Mouse (Mus musculus) left cerebral cortex, postnatal 36 days (tissue): ENCODE measurements at regions not wholly inside any gene's neighbourhood (a gene's known extent, or its start where the extent isn't known, plus 50 kb on each side); places are given as distances from the start of the nearest gene placed in this dataset.

Experiments
- DNase-seq, 2 experiments: peaks; one replicate each; pipeline ENCODE4 v3.0.0; 2021 to 2022; ENCODE audit warnings: low spot score in 2 of 2, mixed read lengths in 1 of 2
- intact Hi-C: fragments of 180-260 bp; cut with DNase I; formaldehyde crosslinking; loops from one replicate; pipeline ENCODE4 v1.15.1; 2025

GRCm38 (mm10) chr10:117544680-117545546 is 84.4 kb upstream of the Cpm start:
- intact Hi-C loops, result no loop called here
- DNase-seq, result no peak

- DNase-seq, result no peak
- intact Hi-C loops, result no loop called here
These were observed 85.2 kb upstream of the Cpm start for GRCm38 (mm10) chr10:117543995-117544679.

DNA sequence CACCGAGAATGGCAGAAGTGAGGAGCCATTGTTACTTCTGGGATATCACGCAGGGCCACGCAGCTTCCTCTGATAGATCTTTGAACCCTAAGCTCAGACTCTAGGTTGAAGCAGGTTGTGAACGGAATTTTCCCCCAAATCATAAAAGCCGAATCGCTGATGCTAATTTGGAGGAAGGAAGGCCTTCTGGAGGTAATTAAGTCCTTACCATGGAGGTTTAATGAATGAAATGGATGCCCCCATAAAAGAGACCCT is 85.7 kb upstream of the Cpm start:
- intact Hi-C loops, result no loop called here
- no peak for DNase-seq

DNA sequence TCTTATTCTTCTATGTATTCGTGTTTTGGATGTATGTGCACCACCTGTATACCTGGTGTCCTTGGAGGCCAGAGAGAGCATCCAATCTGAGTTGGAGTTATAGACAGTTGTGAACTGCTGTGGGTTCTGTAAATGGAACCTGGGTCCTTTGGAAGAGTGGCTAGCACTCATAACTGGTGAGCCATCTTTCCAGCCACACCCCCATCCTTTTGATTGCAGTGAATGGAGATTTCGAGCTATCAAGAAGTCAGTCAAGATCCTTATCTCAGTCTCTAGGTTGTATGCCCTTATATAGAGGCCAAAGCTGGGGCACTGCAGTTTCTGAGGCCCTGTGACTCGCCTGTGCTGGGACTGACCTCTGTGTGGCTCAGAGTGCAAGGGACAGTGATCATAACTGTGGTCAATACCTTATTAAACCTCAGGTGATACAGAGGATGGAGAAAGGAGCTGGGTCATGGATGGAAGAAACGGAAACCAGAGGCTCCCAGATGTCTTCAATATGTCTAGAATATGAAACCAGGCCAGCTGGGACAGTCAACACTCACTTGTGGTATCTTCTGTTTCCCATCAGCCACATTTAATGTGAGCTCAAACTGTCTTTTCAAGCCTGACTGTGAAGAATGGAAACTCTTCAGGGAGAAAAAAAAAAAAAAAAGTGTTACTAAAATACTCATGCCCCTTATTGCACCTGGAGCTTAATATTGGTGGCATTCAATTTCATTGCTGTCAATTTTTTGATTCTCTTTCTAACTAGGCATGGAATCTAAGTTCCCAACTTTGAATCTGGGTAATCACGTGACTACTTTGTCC is 86.2 kb upstream of the Cpm start:
- intact Hi-C loops, result no loop called here
- no peak for DNase-seq

DNA sequence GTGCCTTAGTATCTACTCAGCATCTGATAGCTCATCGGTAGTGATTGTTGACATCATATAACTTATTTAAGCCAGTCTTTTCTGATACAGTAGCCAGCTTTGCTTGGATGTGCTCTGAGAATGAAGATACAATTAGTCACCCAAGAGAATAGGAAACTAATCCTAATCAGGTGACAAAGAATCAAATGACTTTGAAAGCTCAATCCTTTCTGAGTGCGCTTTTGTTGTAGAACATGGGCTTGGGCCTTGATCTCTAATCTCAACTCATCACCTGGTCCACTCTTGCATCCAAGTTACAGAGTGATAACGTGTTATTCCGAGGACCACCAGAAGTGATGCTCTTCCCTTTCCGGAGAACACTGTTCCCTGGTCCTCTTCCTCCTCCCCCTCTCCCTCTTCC is 86.9 kb upstream of the Cpm start:
- intact Hi-C loops, result no loop called here
- DNase-seq, result no peak

DNA sequence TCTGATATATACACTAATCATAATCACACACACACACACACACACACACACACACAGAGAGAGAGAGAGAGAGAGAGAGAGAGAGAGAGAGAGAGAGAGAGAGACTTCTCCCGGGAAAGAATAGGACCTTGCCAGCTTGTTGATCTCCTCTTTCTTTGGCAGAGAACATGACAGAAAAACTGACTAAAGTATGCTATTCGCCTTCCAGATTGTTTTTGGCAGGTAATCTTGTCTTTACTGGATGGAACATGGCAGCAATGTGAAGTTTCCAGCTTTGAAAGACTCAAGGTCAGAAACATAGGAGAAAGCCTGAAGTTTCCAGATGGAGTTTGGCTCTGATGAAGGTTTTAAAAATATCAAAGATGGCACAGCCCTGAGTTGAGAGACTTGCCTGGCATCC is 87.8 kb upstream of the Cpm start:
- intact Hi-C loops, result no loop called here
- no peak for DNase-seq

DNA sequence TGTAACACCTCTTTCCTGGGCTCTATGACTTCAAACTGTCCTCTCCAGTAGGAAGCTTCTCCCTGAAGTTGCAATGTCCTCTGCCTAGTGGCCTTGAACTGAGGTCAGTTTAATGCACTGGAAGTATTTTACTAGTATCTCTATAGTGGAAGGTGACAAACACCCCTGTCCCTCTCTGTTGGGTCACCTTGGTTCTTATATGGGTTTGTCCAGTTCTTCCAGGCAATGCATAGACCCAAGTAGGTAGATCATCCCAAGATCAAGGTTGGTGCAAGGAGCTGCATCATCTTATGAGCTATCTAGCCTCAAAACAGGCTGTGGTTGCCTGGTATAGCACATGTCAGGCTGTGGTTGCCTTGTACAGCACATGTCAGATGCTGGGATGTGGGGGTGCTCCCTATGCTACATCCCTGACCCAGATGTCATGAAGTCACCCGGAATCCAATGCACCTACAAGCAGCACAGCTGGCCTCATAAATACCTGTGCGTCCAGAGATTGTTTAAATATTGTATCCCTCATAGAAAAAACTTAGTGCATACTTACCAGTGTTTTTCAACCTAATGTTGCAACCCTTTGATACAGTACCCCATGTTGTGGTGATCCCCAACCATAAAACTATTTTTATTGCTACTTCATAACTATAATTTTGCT is 88.4 kb upstream of the Cpm start:
- intact Hi-C loops, result no loop called here
- DNase-seq, result no peak

DNA sequence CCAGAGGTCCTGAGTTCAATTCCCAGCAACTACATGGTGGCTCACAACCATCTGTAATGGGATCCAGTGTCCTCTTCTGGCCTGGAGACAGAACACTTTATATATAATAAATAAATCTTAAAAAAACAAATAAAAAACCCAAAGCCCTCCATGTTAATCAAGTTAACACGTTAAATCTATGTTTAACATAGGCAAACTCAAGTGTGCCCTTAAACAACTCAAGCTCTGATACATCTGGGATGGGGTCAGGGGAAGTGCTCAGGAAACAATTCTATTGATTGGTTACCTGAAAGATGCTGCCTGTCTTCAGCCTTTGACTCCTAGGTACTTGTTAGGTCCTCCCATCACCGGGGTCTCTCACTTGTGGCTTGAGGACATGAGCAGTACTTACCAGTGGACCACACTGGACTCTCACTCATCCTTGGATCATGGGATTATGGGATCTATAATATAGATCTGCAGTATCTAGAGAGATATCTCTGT is 89.1 kb upstream of the Cpm start:
- no peak for DNase-seq
- intact Hi-C loops, result no loop called here

DNA sequence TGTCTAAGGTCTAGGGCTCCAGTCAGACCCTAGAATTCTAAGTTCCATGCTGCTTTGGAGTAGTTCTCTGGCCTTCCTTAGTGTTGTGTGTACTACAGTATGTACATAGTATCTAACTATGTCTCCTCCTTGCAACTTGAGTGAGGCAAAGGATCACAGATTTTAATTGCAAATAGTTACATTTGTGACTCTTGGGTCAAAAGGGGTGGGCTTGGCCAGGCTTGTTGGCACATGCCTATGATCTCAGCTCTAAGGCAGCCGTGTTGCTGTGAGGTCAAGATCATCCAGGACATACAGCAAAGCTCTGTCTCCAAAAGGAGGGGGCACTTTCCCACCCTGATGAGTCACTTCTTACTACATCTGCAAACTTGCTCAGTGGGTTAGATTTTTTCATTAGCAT is 89.8 kb upstream of the Cpm start:
- intact Hi-C loops, result no loop called here

GRCm38 (mm10) chr10:117538725-117539124 is 90.6 kb upstream of the Cpm start:
- intact Hi-C loops, result no loop called here
- no peak for DNase-seq

More for the DNA sequence above, 89.8 kb upstream of the Cpm start:
- no peak for DNase-seq

DNA sequence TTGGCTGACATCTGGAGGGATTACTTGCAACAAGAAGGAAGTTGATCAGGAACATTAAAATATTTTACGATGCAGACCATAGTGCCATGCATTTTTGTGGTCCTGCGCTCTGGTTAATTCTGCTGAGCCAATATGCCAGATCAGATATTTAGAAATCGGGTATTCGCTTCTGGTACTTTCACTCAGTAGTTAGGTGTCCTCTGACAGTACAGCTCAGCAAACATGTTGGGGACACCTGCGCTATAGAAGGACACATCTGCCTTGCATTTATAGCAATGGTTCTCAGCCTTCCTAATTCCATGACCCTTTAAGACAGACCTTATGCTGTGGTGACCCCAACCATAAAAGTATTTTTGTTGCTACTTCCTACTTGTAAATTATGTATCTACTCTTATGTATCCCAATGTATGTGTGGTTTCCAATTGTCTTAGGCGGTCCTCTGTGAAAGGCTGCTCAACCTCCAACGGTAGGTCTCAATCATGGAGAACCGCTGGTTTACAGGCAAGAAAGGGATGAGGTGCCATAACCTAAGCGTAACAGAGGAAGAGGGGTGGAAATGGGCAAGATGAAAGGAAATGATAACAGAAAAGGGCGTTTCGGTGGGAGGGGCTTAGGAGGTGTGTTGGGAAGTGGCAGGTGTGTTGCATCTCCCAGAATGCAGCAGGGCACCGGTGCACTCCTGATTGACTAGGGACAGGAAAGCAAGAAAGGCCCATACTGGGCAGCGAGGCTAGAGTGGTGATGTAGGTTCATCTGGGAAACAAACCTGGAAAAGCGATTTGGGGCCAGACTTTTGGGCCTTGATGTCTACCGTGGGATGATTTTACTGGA is 92.3 kb upstream of the Cpm start:
- intact Hi-C loops, result no loop called here
- DNase-seq, result no peak

DNA sequence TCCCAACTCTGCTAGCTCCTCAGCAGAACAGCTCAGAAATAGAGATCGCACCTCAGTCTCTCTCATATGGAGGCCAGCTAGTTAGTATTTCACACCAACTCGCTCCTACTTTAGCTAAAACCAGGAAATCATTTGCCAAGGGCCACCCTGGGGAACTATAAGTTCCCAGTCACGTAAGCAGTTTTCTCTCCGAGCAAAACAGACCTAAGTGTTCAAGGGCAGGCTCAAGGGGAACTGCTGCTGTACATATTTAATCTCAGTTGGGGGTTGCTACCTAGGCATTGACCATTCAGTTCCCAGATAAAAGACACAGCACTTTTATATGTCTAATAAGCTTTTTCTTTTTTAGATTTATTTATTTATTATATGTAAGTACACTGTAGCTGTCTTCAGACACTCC is 93.5 kb upstream of the Cpm start:
- DNase-seq, result no peak
- intact Hi-C loops, result no loop called here

GRCm38 (mm10) chr10:117534992-117535719 is 94.1 kb upstream of the Cpm start:
- intact Hi-C loops, result no loop called here
- DNase-seq, result no peak

DNA sequence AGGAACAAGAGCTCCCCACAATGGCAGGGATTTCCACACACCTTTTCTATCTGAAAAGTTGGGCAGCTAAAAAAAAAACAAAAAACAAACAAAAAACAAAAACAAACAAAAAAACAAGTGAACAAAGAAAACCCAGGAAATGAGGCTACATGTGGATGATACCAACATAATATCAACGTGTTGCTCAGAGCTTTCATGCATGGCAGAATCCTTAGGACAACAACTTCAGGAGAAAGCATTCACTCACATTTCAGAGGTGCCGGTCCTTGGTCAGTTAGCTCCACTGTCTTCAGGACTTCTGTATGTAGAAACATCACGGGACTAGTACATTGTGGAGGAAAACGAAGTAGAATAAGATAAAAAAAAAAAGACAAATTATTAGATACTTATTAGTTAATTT is 94.8 kb upstream of the Cpm start:
- DNase-seq, result no peak
- intact Hi-C loops, result no loop called here

GRCm38 (mm10) chr10:117533541-117534386 is 95.5 kb upstream of the Cpm start:
- DNase-seq, result no peak

DNA sequence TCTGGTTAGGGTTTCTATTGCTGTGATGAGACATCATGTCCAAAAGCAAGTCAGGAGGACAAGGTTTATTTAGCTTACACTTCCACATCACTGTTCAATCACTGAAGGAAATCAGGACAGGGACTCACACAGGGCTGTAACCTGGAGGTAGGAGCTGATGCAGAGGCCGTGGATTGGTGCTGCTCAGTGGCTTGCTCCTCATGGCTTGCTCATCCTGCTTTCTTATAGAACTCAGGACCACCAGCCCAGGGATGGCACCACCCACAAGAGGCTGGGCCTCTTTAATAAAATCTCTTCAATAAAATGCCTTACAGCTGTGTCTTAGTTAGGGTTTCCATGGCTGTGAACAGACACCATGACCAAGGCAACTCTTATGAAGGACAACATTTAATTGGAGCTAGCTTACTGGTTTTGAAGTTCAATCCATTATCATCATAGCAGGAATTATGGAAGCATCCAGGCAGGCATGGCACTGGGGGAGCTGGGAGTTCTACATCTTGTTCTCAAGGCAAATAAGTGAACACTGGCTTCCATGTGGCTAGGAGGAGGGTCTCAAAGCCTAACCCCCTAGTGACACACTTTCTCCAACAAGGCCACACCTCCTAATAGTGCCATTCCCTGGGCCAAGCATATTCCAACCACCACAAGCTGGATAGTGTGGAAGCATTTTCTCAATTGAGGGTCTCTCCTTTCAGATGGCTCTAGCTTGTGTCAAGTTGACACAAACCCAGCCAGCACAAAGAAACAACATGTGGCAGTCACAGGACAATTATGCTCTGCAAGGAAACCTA is 96.4 kb upstream of the Cpm start:
- DNase-seq, result no peak
- intact Hi-C loops, result no loop called here

More at GRCm38 (mm10) chr10:117533541-117534386, 95.5 kb upstream of the Cpm start:
- intact Hi-C loops, result no loop called here
